Mouse (Mus musculus) kidney, postnatal 10 days (tissue): Measurements from ENCODE around the gene Itprid2.
A peak's percentile ranks its signal among the peaks of the same experiment; 100 is the strongest.

Experiments
- DNase-seq: peaks from one replicate; pipeline ENCODE4 v3.0.0; 2021; ENCODE audit warnings: mixed read lengths

The Itprid2 gene

DNA sequence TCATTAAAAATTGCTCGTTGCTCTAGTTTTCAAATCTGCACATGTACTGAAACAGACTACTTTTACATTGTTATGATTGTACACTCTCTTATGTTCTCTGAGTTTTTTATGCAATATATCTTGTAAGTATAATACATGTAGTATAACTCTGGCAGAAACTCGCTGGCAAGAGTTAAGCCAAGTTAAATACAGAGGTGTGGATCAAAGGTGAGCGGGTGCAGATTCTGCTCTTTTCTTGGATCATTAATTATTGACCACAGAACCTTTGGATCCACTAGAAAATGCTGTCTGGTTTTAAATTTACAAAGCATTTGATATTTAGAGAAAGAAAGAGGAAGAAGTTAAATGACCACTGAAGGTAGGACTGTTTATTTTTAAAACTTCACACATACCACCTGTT, 16.5 kb downstream of the Itprid2 start:
- no peak for DNase-seq

DNA sequence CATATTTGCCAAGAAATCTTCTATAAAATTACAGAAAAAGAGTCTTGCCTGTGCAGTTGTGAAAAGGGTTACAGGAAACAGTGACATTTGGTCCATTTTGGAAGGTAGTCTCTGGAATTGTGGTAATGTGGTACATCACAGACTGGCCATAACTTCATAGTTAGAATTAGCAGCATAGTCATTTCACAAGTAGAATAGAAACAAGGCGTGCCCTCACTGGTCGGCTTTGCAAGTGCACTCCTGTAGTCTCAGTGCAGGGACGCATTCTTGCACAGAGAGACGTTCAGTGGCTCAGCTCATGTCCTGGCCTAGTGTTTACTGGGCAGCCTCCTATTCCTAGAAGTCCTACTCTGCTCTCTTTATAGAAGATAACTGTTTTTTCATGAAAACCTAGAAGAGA, 17.4 kb downstream of the Itprid2 start:
- no peak for DNase-seq

- DNase-seq = peak; percentile 22
Measured at GRCm38 (mm10) chr2:79653093-79653808, 18.1 kb downstream of the Itprid2 start.

DNA sequence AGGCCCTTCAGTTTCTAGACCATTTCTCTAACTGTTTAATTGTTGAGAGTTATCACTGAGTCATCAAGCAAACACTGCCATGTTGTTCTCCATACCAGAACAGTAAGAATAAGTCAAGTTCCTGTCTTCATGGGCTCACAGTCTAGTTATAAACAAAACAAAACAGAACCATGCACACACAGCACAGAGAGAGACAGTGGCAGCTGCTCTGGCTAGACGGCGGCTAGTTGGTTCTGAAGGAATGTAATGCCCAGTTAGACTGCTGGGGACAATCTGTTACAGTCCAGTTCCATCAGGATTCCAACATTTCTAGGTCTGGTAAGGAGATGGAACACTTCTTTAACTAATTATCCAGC, 18.6 kb downstream of the Itprid2 start:
- DNase-seq = no peak

DNA sequence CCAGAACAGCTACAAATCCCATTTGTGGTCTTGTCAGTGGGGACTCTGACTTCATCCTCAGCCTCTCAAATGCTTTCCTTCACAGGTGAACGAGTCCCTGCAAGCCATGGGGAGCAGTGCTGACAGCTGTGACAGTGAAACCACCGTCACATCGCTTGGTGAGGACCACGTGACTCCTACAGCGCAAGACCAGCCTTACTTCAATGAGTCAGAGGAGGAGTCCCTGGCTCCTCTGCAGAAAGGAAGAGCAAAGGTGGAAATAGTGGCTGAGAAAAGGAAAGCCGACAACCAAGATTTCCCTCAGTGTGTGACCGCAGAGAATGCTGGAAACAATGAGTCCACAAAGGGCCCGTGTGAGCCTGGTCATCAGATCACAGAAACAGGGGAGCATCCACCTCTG, 21.9 kb downstream of the Itprid2 start:
- no peak for DNase-seq

GRCm38 (mm10) chr2:79660417-79661185, 25.4 kb downstream of the Itprid2 start:
- peak; percentile 70 for DNase-seq

DNA sequence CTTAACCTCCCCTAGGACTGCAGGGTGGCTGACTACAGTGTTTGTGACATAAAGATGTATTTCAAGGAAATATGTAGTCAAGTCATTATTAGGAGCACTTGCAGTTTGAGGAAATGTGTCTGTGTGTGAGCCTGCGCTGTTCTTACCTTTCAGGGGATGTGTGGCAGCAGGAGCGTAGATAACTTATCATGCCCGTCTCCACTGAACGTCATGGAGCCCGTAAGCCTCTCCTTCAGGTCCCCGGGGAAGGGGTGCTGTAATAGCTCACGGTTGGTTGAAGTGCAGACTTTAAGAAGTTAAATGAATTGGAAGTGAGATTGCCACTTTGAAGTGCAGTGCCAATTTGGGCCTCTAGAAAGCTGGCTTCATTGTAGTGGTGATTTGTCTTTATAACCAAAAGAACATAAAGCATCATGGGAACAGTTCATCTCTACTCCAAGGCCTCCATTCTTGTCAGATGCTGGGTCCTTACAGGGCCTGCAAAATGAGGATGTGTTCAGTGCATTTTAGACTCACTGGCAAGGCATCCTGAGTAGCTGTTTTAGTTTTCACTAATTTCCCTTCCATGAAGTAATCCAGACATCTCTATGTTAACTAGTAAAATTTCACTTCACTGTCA, 26.4 kb downstream of the Itprid2 start:
- no peak for DNase-seq

- DNase-seq = peak; percentile 38
Measured at GRCm38 (mm10) chr2:79664532-79665286, 29.6 kb downstream of the Itprid2 start.

- DNase-seq = no peak
Measured at GRCm38 (mm10) chr2:79665492-79665891, 30.3 kb downstream of the Itprid2 start.

- DNase-seq = no peak
Measured at GRCm38 (mm10) chr2:79675266-79675665, 40.1 kb downstream of the Itprid2 start.

DNA sequence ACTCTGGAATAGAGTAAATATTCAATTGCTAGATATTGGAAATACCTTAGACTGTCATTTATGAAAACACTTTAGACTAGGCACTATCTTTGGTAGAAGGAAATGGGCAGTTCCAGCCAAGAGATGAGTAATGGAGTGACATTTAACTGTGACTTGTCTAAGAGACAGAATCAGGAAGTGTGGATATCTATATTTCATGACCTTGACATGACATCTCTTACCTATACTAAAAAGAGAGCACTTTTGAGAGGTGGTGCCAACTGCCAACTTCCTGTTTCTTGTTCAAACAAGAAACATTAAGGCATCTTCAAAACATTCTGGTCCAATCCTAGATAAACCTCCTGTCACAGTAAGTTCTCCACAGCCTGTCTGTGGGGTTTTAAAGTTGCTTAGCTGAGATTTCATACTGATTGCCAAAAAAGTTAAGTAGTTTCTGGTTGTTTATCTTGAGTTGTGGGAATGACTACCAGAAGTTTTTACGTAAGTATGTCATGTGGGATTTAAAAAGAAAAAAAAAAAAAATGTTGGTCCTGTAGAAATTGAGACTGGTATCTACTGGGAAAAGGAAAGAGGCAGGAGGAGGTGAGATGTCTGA, 42.6 kb downstream of the Itprid2 start:
- no peak for DNase-seq

- DNase-seq = no peak
Measured at GRCm38 (mm10) chr2:79681672-79682071, 46.5 kb downstream of the Itprid2 start.

- no peak for DNase-seq
Measured at GRCm38 (mm10) chr2:79683258-79683657, 48.1 kb downstream of the Itprid2 start.

GRCm38 (mm10) chr2:79690838-79691237, 55.7 kb downstream of the Itprid2 start:
- no peak for DNase-seq

DNA sequence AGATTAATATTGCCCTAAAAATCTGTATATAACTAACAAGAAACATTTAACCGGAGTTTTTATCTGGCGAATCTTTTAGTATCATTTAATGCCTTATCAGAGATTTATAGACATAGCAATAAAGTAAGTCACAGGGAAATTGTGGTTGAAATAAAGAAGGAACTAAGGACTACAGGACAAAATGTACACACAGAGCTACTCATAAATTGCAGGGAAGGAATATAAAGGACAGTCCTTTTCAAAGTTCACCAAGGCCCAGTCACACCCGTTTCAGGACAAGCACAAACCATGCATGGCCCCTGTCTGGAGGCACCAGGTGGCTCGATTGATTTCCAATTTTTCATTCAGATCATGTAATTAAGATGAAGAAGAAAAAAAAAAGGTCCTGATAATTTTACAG, 60.0 kb downstream of the Itprid2 start:
- no peak for DNase-seq

DNA sequence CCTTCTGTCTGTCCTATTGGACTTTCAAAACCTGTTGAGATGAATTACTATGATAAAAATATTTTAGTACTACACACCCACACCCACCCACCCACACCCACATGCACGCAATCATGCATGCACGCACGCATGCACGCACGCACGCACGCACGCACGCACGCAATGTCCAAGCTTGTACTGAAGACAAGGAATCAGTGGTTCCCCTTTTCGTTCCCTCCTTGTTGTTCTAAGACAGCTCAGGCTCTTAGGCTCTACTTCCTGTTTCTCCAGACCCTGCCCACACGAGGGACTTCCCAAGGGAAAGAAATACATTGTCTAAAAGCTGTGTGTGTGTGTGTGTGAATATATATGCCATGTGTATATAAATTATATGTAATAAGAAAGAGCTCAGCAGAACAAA, 60.8 kb downstream of the Itprid2 start:
- DNase-seq = no peak

- DNase-seq = no peak
Measured at GRCm38 (mm10) chr2:79696478-79697230, 61.5 kb downstream of the Itprid2 start.

GRCm38 (mm10) chr2:79698166-79698565, 63.0 kb downstream of the Itprid2 start:
- no peak for DNase-seq

DNA sequence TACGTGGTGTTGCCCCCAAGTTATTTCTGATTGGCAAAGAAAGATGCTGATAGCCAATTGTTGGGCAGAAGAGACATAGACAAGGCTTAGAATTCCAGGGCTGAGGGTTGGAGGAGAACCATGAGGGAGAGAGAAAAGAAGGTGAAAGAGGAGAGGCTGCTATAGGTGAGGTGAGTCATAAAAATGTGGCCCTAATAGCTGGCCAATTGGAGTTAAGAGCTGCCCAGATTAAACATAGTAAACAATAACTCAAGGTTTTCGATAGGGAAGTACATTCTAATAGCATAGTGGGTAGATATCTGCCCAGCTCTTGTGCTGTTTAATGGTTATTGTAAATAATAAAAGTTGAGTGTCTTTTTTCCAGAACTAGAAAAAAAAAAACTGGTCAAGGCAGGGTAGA, 69.6 kb downstream of the Itprid2 start:
- DNase-seq = no peak

DNA sequence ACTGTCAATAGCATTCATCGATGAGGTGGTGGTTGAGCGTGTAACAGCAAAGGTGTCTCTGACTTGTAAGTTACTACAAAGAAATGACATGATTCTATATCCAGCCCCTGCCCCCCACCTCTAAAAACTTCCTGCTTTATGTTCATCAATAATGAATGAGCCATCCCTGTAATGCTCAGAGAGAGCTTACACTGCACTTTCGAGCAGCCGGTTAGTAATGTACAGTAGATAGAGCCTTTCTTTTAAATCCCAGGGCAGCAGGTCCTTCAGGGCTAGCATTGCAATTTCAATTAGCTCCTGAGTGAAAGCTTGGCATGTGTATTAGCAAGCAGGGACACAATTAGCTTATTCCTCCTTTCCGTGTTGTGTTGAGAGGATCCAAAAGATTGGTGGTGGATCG, 72.4 kb downstream of the Itprid2 start, which contains the start of gene Ppp1r1c:
Gene Ppp1r1c, plus strand, starts transcription at position 206 of the 400 bp plus-strand sequence.
- DNase-seq = no peak

GRCm38 (mm10) chr2:79713662-79714091, 78.5 kb downstream of the Itprid2 start:
- DNase-seq = no peak

GRCm38 (mm10) chr2:79714745-79715144, 79.6 kb downstream of the Itprid2 start:
- no peak for DNase-seq
